Mouse (Mus musculus) kidney, postnatal 36 days (tissue): ENCODE results near the gene Ybx1.

Experiments used
- DNase-seq, 2 experiments: peaks; one replicate each; pipeline ENCODE4 v3.0.0; 2021 to 2022; ENCODE audit warnings: mixed read lengths in 2 of 2

The Ybx1 gene

GRCm38 (mm10) chr4:119266606-119267005 lies 27.8 kb downstream of the Ybx1 start:
- no peak for DNase-seq

GRCm38 (mm10) chr4:119263459-119263858 lies 30.9 kb downstream of the Ybx1 start:
- DNase-seq: no peak

- DNase-seq: no peak
Observed at GRCm38 (mm10) chr4:119262483-119262882, 31.9 kb downstream of the Ybx1 start.

GRCm38 (mm10) chr4:119261087-119261713 lies 33.2 kb downstream of the Ybx1 start:
- no peak for DNase-seq

GRCm38 (mm10) chr4:119259344-119260254 lies 34.8 kb downstream of the Ybx1 start:
- peak in 1 of 2 experiments; percentile 35 for DNase-seq

GRCm38 (mm10) chr4:119257083-119257482 lies 37.3 kb downstream of the Ybx1 start:
- DNase-seq: peak in 1 of 2 experiments; percentile 52

GRCm38 (mm10) chr4:119255351-119255750 lies 39.1 kb downstream of the Ybx1 start, which contains the start of gene Cldn19:
TSS of gene Cldn19 (plus strand) at chr4:119255414.
- peak in 1 of 2 experiments; percentile 34 for DNase-seq

GRCm38 (mm10) chr4:119254012-119254618 lies 40.3 kb downstream of the Ybx1 start:
- DNase-seq: peak; percentile 58 to 63

GRCm38 (mm10) chr4:119252025-119252808 lies 42.2 kb downstream of the Ybx1 start:
- DNase-seq: no peak

- peak in 1 of 2 experiments; percentile 60 for DNase-seq
Observed at GRCm38 (mm10) chr4:119248407-119248965, 45.9 kb downstream of the Ybx1 start.

GRCm38 (mm10) chr4:119247462-119248235 lies 46.8 kb downstream of the Ybx1 start:
- peak; percentile 80 to 94 for DNase-seq

- no peak for DNase-seq
Observed at GRCm38 (mm10) chr4:119246688-119247225, 47.6 kb downstream of the Ybx1 start.

- no peak for DNase-seq
Observed at GRCm38 (mm10) chr4:119245961-119246360, 48.4 kb downstream of the Ybx1 start.

- peak in 1 of 2 experiments; percentile 56 for DNase-seq
Observed at GRCm38 (mm10) chr4:119245556-119245955, 48.8 kb downstream of the Ybx1 start.

- no peak for DNase-seq
Observed at GRCm38 (mm10) chr4:119244468-119245240, 49.8 kb downstream of the Ybx1 start.

GRCm38 (mm10) chr4:119242571-119242970 lies 51.8 kb downstream of the Ybx1 start:
- peak in 1 of 2 experiments; percentile 51 for DNase-seq

- peak in 1 of 2 experiments; percentile 72 for DNase-seq
Observed at GRCm38 (mm10) chr4:119241664-119242063, 52.7 kb downstream of the Ybx1 start.

- peak in 1 of 2 experiments; percentile 39 for DNase-seq
Observed at GRCm38 (mm10) chr4:119239181-119239682, 55.2 kb downstream of the Ybx1 start.

- DNase-seq: no peak
Observed at GRCm38 (mm10) chr4:119238661-119239060, 55.7 kb downstream of the Ybx1 start.

- no peak for DNase-seq
Observed at GRCm38 (mm10) chr4:119234348-119234747, 60.1 kb downstream of the Ybx1 start.
